Mouse (Mus musculus): ENCODE data around the gene Gucy2c. TPM values are rescaled to one million over a fixed set of nuclear protein-coding genes. Genes with fewer than 3 reads are reported as not detected.
"Not testable (repeated sequence)": the region's sequence is repeated elsewhere in the genome, so short reads cannot be mapped to it uniquely, and the experiment has no call there.

The Gucy2c gene
- polyA plus RNA-seq, 1 experiment from 2014 or later: 0.15 TPM

DNA sequence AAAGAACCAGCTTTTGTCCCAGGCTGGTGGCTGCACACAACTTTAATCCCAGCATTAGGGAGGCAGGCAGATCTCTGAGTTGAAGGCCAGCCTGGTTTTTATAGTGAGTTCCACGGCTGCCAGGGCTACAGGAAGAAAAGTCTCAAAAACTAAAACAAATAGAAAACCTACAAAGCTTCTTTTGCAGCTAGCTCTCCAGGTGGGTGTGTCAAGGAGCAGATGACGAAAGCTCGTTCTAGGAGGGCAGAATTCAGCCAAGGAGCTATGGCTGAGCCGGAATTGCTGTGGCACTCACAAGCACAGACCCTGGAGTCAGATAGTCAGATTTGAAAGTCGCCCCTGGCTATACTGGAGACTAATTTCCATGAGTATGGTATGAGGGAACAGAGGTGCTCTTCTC, 25.3 kb upstream of the Gucy2c start:
- no peak overlapping the region for H3K9ac ChIP-seq (replicated peaks; ENCODE audit: low read depth, low read length)
- no peak for ATAC-seq
- 0 out of 2 replicates have a peak, but pooled peaks cover 2% of the 10 kb centered on the region for H3K36me3 ChIP-seq (ENCODE audit: control insufficient read depth, insufficient read depth)
- WGBS: 73% methylated on average over 5 of the region's 5 CpGs
- H3K4me1 ChIP-seq (replicated peaks; ENCODE audit: control insufficient read depth, insufficient read depth, low read length): peaks cover 30% of the 10 kb centered on the region
- H3K4me2 ChIP-seq (ENCODE audit: low read length): no peak overlapping the region
- no peaks in the 10 kb centered on the region for H3K9me3 ChIP-seq (ENCODE audit: control insufficient read depth, low read length)
- no peak overlapping the region for H3K4me3 ChIP-seq (replicated peaks; ENCODE audit: low read length)
- H3K27me3 ChIP-seq (replicated peaks; ENCODE audit: control insufficient read depth, insufficient read depth, low read length): no peaks in the 10 kb centered on the region
- H3K27ac ChIP-seq (ENCODE audit: low read length): no peak overlapping the region

DNA sequence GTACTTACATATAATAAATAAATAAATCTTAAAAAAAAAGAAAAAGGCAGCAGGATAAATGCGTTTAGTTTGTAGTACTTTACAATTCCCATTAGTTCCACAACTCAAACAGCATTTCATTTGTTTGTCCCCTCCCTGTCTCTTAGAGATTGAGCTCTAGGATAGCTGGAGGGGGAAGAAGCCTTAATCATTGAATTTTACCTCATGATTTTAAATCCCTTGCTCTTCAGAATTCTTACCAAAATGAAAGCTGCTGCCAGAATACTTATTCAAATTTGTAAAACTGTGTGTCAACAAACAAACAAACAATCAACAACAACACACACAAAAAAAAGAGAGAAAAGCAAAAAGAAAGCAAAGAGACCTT, 23.8 kb upstream of the Gucy2c start:
- H3K9me3 ChIP-seq (ENCODE audit: control insufficient read depth, low read length): no peaks in the 10 kb centered on the region
- no peak overlapping the region for H3K9ac ChIP-seq (replicated peaks; ENCODE audit: low read depth, low read length)
- no peak overlapping the region for H3K27ac ChIP-seq (ENCODE audit: low read length)
- H3K4me2 ChIP-seq (ENCODE audit: low read length): no peak overlapping the region
- no peaks in the 10 kb centered on the region for H3K27me3 ChIP-seq (replicated peaks; ENCODE audit: control insufficient read depth, insufficient read depth, low read length)
- H3K4me3 ChIP-seq (replicated peaks; ENCODE audit: low read length): no peak overlapping the region
- no peak for ATAC-seq
- peaks cover 30% of the 10 kb centered on the region for H3K4me1 ChIP-seq (replicated peaks; ENCODE audit: control insufficient read depth, insufficient read depth, low read length)
- H3K36me3 ChIP-seq (ENCODE audit: control insufficient read depth, insufficient read depth): no peaks in the 10 kb centered on the region
- WGBS: 94% methylated on average over 1 of the region's 1 CpGs

DNA sequence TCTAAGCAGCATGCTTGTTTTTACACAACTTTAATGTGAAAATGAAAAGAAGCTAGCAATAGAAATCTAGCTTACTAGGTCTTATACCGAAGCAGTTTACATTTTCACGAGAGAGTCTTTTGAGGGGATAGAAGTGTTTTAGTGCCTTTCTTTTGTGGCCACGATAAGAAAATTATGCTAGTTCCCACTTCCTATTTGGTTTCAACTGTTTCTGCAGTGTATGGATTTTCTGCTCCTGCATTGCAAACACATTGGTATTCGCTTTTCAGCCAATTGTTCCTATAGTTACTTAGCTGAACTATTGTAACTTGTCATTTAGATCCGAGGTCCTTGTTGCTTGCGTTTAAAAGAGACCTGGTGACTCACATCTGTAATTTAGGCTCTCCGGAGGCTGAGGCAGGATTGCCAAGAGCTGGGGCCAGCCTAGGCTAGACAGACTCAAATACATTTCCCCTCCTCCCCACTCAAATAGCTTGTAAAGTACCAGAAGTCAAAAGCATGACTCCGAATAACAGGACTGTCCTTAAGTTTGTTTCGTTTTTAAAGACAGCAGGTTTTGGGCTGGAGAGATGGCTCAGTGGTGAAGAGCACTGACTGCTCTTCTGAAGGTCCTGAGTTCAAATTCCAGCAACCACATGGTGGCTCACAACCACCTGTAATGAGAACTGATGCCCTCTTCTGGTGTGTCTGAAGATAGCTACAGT, 23.3 kb upstream of the Gucy2c start:
- H3K4me3 ChIP-seq (replicated peaks; ENCODE audit: low read length): peak overlapping the region; percentile 82
- no peak for ATAC-seq
- H3K36me3 ChIP-seq (ENCODE audit: control insufficient read depth, insufficient read depth): no peaks in the 10 kb centered on the region
- H3K9ac ChIP-seq (replicated peaks; ENCODE audit: low read depth, low read length): peak overlapping the region; percentile 96; the same call in 1 of the 2 replicates
- H3K4me1 ChIP-seq (replicated peaks; ENCODE audit: control insufficient read depth, insufficient read depth, low read length): peaks cover 28% of the 10 kb centered on the region
- 25% methylated on average over 9 of the region's 9 CpGs for WGBS
- no peaks in the 10 kb centered on the region for H3K9me3 ChIP-seq (ENCODE audit: control insufficient read depth, low read length)
- H3K27ac ChIP-seq (ENCODE audit: low read length): peak overlapping the region; percentile 100
- no peaks in the 10 kb centered on the region for H3K27me3 ChIP-seq (replicated peaks; ENCODE audit: control insufficient read depth, insufficient read depth, low read length)
- peak overlapping the region; percentile 81 for H3K4me2 ChIP-seq (ENCODE audit: low read length)

- H3K4me3 ChIP-seq (replicated peaks; ENCODE audit: low read length): peak within 1 kb of the TSS; percentile 82
- no peaks in the 10 kb centered on the region for H3K27me3 ChIP-seq (replicated peaks; ENCODE audit: control insufficient read depth, insufficient read depth, low read length)
- peak within 1 kb of the TSS; percentile 96 for H3K9ac ChIP-seq (replicated peaks; ENCODE audit: low read depth, low read length)
- WGBS: under 1% methylated on average over 50 of the region's 50 CpGs
- no peaks in the 10 kb centered on the region for H3K36me3 ChIP-seq (ENCODE audit: control insufficient read depth, insufficient read depth)
- H3K27ac ChIP-seq (ENCODE audit: low read length): peak within 1 kb of the TSS; percentile 100
- H3K4me2 ChIP-seq (ENCODE audit: low read length): peak within 1 kb of the TSS; percentile 81
- peaks cover 20% of the 10 kb centered on the region for H3K4me1 ChIP-seq (replicated peaks; ENCODE audit: control insufficient read depth, insufficient read depth, low read length)
- peak; percentile 78 for ATAC-seq
- H3K9me3 ChIP-seq (ENCODE audit: control insufficient read depth, low read length): no peaks in the 10 kb centered on the region
Observed at GRCm38 (mm10) chr6:136803739-136804633, 22.4 kb upstream of the Gucy2c start, which contains the start of gene Hist4h4. Hist4h4 (minus strand) TSS chr6:136804415.

GRCm38 (mm10) chr6:136803093-136803738, 21.7 kb upstream of the Gucy2c start:
- Histone ChIP-seq H3K9ac (replicated peaks; ENCODE audit: low read depth, low read length) (peak overlapping the region; percentile 96), H3K27me3 (replicated peaks; ENCODE audit: control insufficient read depth, insufficient read depth, low read length) (no peaks in the 10 kb centered on the region), H3K4me2 (ENCODE audit: low read length) (peak overlapping the region; percentile 81), H3K9me3 (ENCODE audit: control insufficient read depth, low read length) (no peaks in the 10 kb centered on the region), H3K4me1 (replicated peaks; ENCODE audit: control insufficient read depth, insufficient read depth, low read length) (peaks cover 15% of the 10 kb centered on the region), H3K4me3 (replicated peaks; ENCODE audit: low read length) (peak overlapping the region; percentile 82), H3K36me3 (ENCODE audit: control insufficient read depth, insufficient read depth) (no peaks in the 10 kb centered on the region), H3K27ac (ENCODE audit: low read length) (peak overlapping the region; percentile 100)
- WGBS: 21% methylated on average over 12 of the region's 12 CpGs
- no peak for ATAC-seq

GRCm38 (mm10) chr6:136801274-136801673, 19.7 kb upstream of the Gucy2c start:
- Histone ChIP-seq H3K9me3 (ENCODE audit: control insufficient read depth, low read length) (no peaks in the 10 kb centered on the region), H3K27me3 (replicated peaks; ENCODE audit: control insufficient read depth, insufficient read depth, low read length) (no peaks in the 10 kb centered on the region), H3K4me2 (ENCODE audit: low read length) (no peak overlapping the region), H3K4me1 (replicated peaks; ENCODE audit: control insufficient read depth, insufficient read depth, low read length) (peaks cover 10% of the 10 kb centered on the region), H3K36me3 (ENCODE audit: control insufficient read depth, insufficient read depth) (no peaks in the 10 kb centered on the region), H3K9ac (replicated peaks; ENCODE audit: low read depth, low read length) (no peak overlapping the region), H3K27ac (ENCODE audit: low read length) (no peak overlapping the region), H3K4me3 (replicated peaks; ENCODE audit: low read length) (no peak overlapping the region)
- WGBS: 87% methylated on average over 6 of the region's 6 CpGs
- ATAC-seq: no peak

GRCm38 (mm10) chr6:136800710-136801109, 19.1 kb upstream of the Gucy2c start:
- WGBS: 92% methylated on average over 8 of the region's 8 CpGs
- H3K4me2 ChIP-seq (ENCODE audit: low read length): no peak overlapping the region
- no peaks in the 10 kb centered on the region for H3K9me3 ChIP-seq (ENCODE audit: control insufficient read depth, low read length)
- no peak overlapping the region for H3K9ac ChIP-seq (replicated peaks; ENCODE audit: low read depth, low read length)
- H3K4me1 ChIP-seq (replicated peaks; ENCODE audit: control insufficient read depth, insufficient read depth, low read length): peaks cover 10% of the 10 kb centered on the region
- no peaks in the 10 kb centered on the region for H3K27me3 ChIP-seq (replicated peaks; ENCODE audit: control insufficient read depth, insufficient read depth, low read length)
- no peak for ATAC-seq
- no peak overlapping the region for H3K27ac ChIP-seq (ENCODE audit: low read length)
- no peak overlapping the region for H3K4me3 ChIP-seq (replicated peaks; ENCODE audit: low read length)
- H3K36me3 ChIP-seq (ENCODE audit: control insufficient read depth, insufficient read depth): no peaks in the 10 kb centered on the region

DNA sequence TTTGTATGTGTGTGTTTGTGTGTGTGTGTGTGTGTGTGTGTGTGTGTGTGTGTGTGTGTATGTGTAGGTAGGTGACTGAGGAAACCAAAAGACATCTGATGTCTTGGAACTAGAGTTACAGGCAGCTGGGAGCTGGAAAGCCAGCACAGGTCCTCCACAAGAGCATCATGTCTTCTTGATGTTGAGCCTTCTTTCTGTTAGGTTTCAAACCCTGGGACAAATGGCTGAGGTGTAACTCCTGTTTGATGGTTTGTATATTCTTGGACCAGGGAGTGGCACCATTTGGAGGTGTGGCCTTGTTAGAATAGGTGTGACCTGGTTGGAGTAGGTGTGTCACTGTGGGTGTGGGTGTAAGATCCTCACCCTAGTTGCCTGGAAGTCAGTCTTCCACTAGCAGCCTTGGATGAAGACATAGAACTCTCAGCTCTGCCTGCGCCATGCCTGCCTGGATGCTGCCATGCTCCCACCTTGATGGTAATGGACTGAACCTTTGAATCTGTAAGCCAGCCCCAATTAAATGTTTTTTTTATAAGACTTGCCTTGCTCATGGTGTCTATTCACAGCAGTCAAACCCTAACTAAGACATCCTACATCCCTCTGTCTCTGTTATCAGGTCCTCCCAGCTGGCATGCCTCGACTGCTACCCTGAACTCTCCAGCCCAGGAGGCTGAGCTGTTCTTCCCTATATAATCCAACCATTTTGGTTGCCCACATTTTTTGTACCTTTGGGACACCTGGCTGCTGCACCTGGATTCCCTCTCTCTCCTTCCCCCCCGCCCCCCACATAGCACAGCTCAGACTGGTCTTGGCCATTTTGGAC, 16.5 kb upstream of the Gucy2c start:
- not testable (repeated sequence) for H3K4me2 ChIP-seq (ENCODE audit: low read length); H3K9me3 ChIP-seq (ENCODE audit: control insufficient read depth, low read length); H3K27me3 ChIP-seq (replicated peaks; ENCODE audit: control insufficient read depth, insufficient read depth, low read length); ATAC-seq; H3K27ac ChIP-seq (ENCODE audit: low read length); H3K4me3 ChIP-seq (replicated peaks; ENCODE audit: low read length); H3K36me3 ChIP-seq (ENCODE audit: control insufficient read depth, insufficient read depth); H3K9ac ChIP-seq (replicated peaks; ENCODE audit: low read depth, low read length)
- H3K4me1 ChIP-seq (replicated peaks; ENCODE audit: control insufficient read depth, insufficient read depth, low read length): peaks cover 12% of the 10 kb centered on the region
- WGBS: 92% methylated on average over 3 of the region's 3 CpGs

Data from forebrain, embryonic 16.5 days (tissue).